Mouse (Mus musculus) adipocyte (in vitro differentiated cells): ENCODE data around the gene Kank2.

Experiments
- DNase-seq: peaks from one replicate; pipeline ENCODE4 v3.0.0-alpha.2; 2016; ENCODE audit warnings: low spot score

Kank2 gene

GRCm38 (mm10) chr9:21750370-21750769 is 48.2 kb downstream of the Kank2 start:
- DNase-seq = no peak

- DNase-seq = no peak
Measured at GRCm38 (mm10) chr9:21749382-21750118, 49.0 kb downstream of the Kank2 start.

GRCm38 (mm10) chr9:21748491-21748890 is 50.1 kb downstream of the Kank2 start:
- DNase-seq = no peak

GRCm38 (mm10) chr9:21748033-21748432 is 50.5 kb downstream of the Kank2 start:
- DNase-seq = peak; percentile 33

- DNase-seq = no peak
Measured at GRCm38 (mm10) chr9:21747238-21747774, 51.2 kb downstream of the Kank2 start.

GRCm38 (mm10) chr9:21741514-21741913 is 57.0 kb downstream of the Kank2 start:
- DNase-seq = no peak

- no peak for DNase-seq
Measured at GRCm38 (mm10) chr9:21740427-21740826, 58.1 kb downstream of the Kank2 start.

GRCm38 (mm10) chr9:21738776-21739175 is 59.8 kb downstream of the Kank2 start:
- no peak for DNase-seq

GRCm38 (mm10) chr9:21737188-21737587 is 61.4 kb downstream of the Kank2 start:
- no peak for DNase-seq

GRCm38 (mm10) chr9:21736580-21736979 is 62.0 kb downstream of the Kank2 start:
- DNase-seq = no peak

- DNase-seq = no peak
Measured at GRCm38 (mm10) chr9:21735126-21735525, 63.4 kb downstream of the Kank2 start.

GRCm38 (mm10) chr9:21733989-21734388 is 64.6 kb downstream of the Kank2 start:
- no peak for DNase-seq

- no peak for DNase-seq
Measured at GRCm38 (mm10) chr9:21733446-21733845, 65.1 kb downstream of the Kank2 start.

GRCm38 (mm10) chr9:21732288-21732687 is 66.3 kb downstream of the Kank2 start:
- no peak for DNase-seq

- no peak for DNase-seq
Measured at GRCm38 (mm10) chr9:21729264-21729663, 69.3 kb downstream of the Kank2 start.

GRCm38 (mm10) chr9:21728261-21728832 is 70.2 kb downstream of the Kank2 start:
- DNase-seq = no peak

- no peak for DNase-seq
Measured at GRCm38 (mm10) chr9:21726218-21726975, 72.1 kb downstream of the Kank2 start.

- DNase-seq = no peak
Measured at GRCm38 (mm10) chr9:21725224-21726121, 73.1 kb downstream of the Kank2 start.

- DNase-seq = peak; percentile 91
Measured at GRCm38 (mm10) chr9:21724147-21724536, 74.4 kb downstream of the Kank2 start.

GRCm38 (mm10) chr9:21723377-21724146 is 75.0 kb downstream of the Kank2 start, which contains the start of gene Ldlr:
Gene Ldlr, plus strand, starts transcription at chr9:21723483.
- DNase-seq = peak; percentile 97

GRCm38 (mm10) chr9:21721036-21721435 is 77.5 kb downstream of the Kank2 start:
- no peak for DNase-seq
